Mouse (Mus musculus): Measurements from ENCODE around the gene Six5. TPM values are rescaled to one million over a fixed set of nuclear protein-coding genes. Genes with fewer than 3 reads are reported as not detected.

Six5 gene
- polyA plus RNA-seq, 1 experiment from 2014 or later, result 1.9 TPM

DNA sequence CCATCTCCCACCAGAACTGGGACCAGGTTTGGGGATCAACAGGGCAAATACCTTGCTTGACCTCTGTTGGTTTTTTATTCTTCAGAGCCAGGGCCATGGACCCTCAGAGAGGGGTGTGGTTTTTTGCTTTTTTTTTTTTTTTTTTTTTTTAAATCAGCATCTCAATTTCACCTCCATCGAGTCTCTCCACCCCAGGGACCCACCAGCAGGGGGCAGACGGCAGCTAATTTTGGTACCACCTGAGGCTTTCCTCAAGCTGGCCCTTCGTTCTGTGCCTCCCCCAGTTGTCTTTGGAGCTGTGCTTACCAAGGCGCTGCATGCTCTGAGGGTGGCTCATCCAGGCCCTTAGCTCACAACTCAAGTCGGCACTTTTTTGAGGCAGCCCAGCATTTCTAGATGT is 43.0 kb downstream of the Six5 start:
- H3K27me3 ChIP-seq (replicated peaks; ENCODE audit: control insufficient read depth, insufficient read depth, low read length), result no peaks in the 10 kb centered on the region
- H3K4me3 ChIP-seq (ENCODE audit: low read length), result no peak overlapping the region
- H3K9ac ChIP-seq (ENCODE audit: low read depth, low read length), result no peak overlapping the region
- ATAC-seq, result no peak
- H3K27ac ChIP-seq (ENCODE audit: low read depth, low read length), result no peak overlapping the region
- 52% methylated on average over 5 of the region's 5 CpGs for WGBS
- no peaks in the 10 kb centered on the region for H3K4me1 ChIP-seq (ENCODE audit: control insufficient read depth, insufficient read depth, low read depth, low read length)
- H3K36me3 ChIP-seq (ENCODE audit: control insufficient read depth, insufficient read depth, low read length), result peaks cover 26% of the 10 kb centered on the region
- no peak overlapping the region for H3K4me2 ChIP-seq (ENCODE audit: low read length)
- no peaks in the 10 kb centered on the region for H3K9me3 ChIP-seq (ENCODE audit: control insufficient read depth, low read length)

DNA sequence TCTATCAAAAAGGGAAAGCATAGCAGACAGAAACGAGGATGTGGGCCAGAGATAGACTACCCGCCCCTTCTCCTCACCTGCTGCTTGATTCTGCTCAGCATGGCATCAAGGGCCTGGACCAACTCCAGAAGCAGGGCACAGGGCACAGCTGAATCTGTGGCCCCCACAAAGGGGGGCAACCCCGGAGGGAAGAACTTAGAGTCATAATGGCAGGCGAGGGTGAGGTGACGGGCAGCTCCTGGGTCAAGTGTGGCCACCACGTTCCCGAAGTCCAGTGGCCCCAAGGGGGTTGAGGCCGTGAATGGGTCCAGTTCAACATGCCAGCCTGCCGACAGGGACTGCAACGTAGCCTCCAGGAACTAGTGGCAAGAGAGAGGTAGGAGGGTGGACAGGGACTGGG is 52.4 kb downstream of the Six5 start:
- Histone ChIP-seq H3K4me3 (ENCODE audit: low read length) (no peak overlapping the region), H3K4me1 (ENCODE audit: control insufficient read depth, insufficient read depth, low read depth, low read length) (peaks cover 16% of the 10 kb centered on the region), H3K9me3 (ENCODE audit: control insufficient read depth, low read length) (no peaks in the 10 kb centered on the region), H3K27me3 (replicated peaks; ENCODE audit: control insufficient read depth, insufficient read depth, low read length) (no peaks in the 10 kb centered on the region), H3K4me2 (ENCODE audit: low read length) (no peak overlapping the region), H3K36me3 (ENCODE audit: control insufficient read depth, insufficient read depth, low read length) (peaks cover 2% of the 10 kb centered on the region; the same call in 1 of the 2 replicates), H3K9ac (ENCODE audit: low read depth, low read length) (no peak overlapping the region), H3K27ac (ENCODE audit: low read depth, low read length) (no peak overlapping the region)
- WGBS, result 87% methylated on average over 10 of the region's 10 CpGs
- no peak for ATAC-seq

- H3K36me3 ChIP-seq (ENCODE audit: control insufficient read depth, insufficient read depth, low read length), result peaks cover 2% of the 10 kb centered on the region; the same call in 1 of the 2 replicates
- H3K9ac ChIP-seq (ENCODE audit: low read depth, low read length), result no peak overlapping the region; the same call in 1 of the 2 replicates
- WGBS, result 56% methylated on average over 6 of the region's 6 CpGs
- no peak overlapping the region for H3K27ac ChIP-seq (ENCODE audit: low read depth, low read length)
- no peak for ATAC-seq
- peak overlapping the region; percentile 75 for H3K4me2 ChIP-seq (ENCODE audit: low read length)
- no peaks in the 10 kb centered on the region for H3K9me3 ChIP-seq (ENCODE audit: control insufficient read depth, low read length)
- H3K4me1 ChIP-seq (ENCODE audit: control insufficient read depth, insufficient read depth, low read depth, low read length), result peaks cover 16% of the 10 kb centered on the region
- peak overlapping the region; percentile 79 for H3K4me3 ChIP-seq (ENCODE audit: low read length)
- no peaks in the 10 kb centered on the region for H3K27me3 ChIP-seq (replicated peaks; ENCODE audit: control insufficient read depth, insufficient read depth, low read length)
Observed at GRCm38 (mm10) chr7:19147497-19148045, 53.2 kb downstream of the Six5 start.

Small RNAs within 50 kb of the gene (microRNA-seq; reads per million reads assigned to microRNA genes)
- gene Mir3100, result 0.62 reads per million

Other genes starting within 250 kb of the Six5 start
- 31.2 and 36.7 TPM in 2 replicates for gene Pglyrp1, start 223.3 kb upstream of the Six5 start, polyA plus RNA-seq (2015; fragmentation: Nextera tagmentation; extraction: Ambion mirVana)
- 29.1 and 35.7 TPM in 2 replicates for gene Ccdc61, start 184.2 kb upstream of the Six5 start, polyA plus RNA-seq (2015; fragmentation: Nextera tagmentation; extraction: Ambion mirVana)
- gene Nova2, start 168.7 kb upstream of the Six5 start, polyA plus RNA-seq (2015; fragmentation: Nextera tagmentation; extraction: Ambion mirVana), result 10.4 and 12.3 TPM in 2 replicates
- gene Nanos2, start 107.2 kb upstream of the Six5 start, polyA plus RNA-seq (2015; fragmentation: Nextera tagmentation; extraction: Ambion mirVana), result 0.65 and 0.85 TPM in 2 replicates
- 5.8 and 6.3 TPM in 2 replicates for gene Mypop, start 103.3 kb upstream of the Six5 start, polyA plus RNA-seq (2015; fragmentation: Nextera tagmentation; extraction: Ambion mirVana)
- 26.8 and 27.3 TPM in 2 replicates for gene Irf2bp1, start 90.5 kb upstream of the Six5 start, polyA plus RNA-seq (2015; fragmentation: Nextera tagmentation; extraction: Ambion mirVana)
- not detected in 2 replicates for gene Foxa3, start 71.1 kb upstream of the Six5 start, polyA plus RNA-seq (2015; fragmentation: Nextera tagmentation; extraction: Ambion mirVana)
- 24.1 and 27.5 TPM in 2 replicates for gene Sympk, start 70.2 kb upstream of the Six5 start, polyA plus RNA-seq (2015; fragmentation: Nextera tagmentation; extraction: Ambion mirVana)
- gene Rsph6a, start 39.9 kb upstream of the Six5 start, polyA plus RNA-seq (2015; fragmentation: Nextera tagmentation; extraction: Ambion mirVana), result 0.17 and 0.40 TPM in 2 replicates
- gene Dmwd, start 18.4 kb upstream of the Six5 start, polyA plus RNA-seq (2015; fragmentation: Nextera tagmentation; extraction: Ambion mirVana), result 29.1 and 30.0 TPM in 2 replicates
- gene Dmpk, start 10.7 kb upstream of the Six5 start, polyA plus RNA-seq (2015; fragmentation: Nextera tagmentation; extraction: Ambion mirVana), result 8.0 and 12.3 TPM in 2 replicates
- gene Gm4969, start 23.8 kb downstream of the Six5 start, polyA plus RNA-seq (2015; fragmentation: Nextera tagmentation; extraction: Ambion mirVana), result 7.0 and 8.8 TPM in 2 replicates
- gene Fbxo46, start 25.3 kb downstream of the Six5 start, polyA plus RNA-seq (2015; fragmentation: Nextera tagmentation; extraction: Ambion mirVana), result 16.4 and 17.7 TPM in 2 replicates
- gene Qpctl, start 54.7 kb downstream of the Six5 start, polyA plus RNA-seq (2015; fragmentation: Nextera tagmentation; extraction: Ambion mirVana), result 24.0 and 26.3 TPM in 2 replicates
- 107 and 110 TPM in 2 replicates for gene Snrpd2, start 55.1 kb downstream of the Six5 start, polyA plus RNA-seq (2015; fragmentation: Nextera tagmentation; extraction: Ambion mirVana)
- 2.0 and 2.9 TPM in 2 replicates for gene Gipr, start 71.5 kb downstream of the Six5 start, polyA plus RNA-seq (2015; fragmentation: Nextera tagmentation; extraction: Ambion mirVana)
- gene Eml2, start 81.8 kb downstream of the Six5 start, polyA plus RNA-seq (2015; fragmentation: Nextera tagmentation; extraction: Ambion mirVana), result 9.4 and 12.3 TPM in 2 replicates
- 3.1 and 4.4 TPM in 2 replicates for gene Gpr4, start 117.9 kb downstream of the Six5 start, polyA plus RNA-seq (2015; fragmentation: Nextera tagmentation; extraction: Ambion mirVana)
- gene Opa3, start 133.7 kb downstream of the Six5 start, polyA plus RNA-seq (2015; fragmentation: Nextera tagmentation; extraction: Ambion mirVana), result 39.9 and 41.5 TPM in 2 replicates
- 39.9 and 42.9 TPM in 2 replicates for gene Vasp, start 177.2 kb downstream of the Six5 start, polyA plus RNA-seq (2015; fragmentation: Nextera tagmentation; extraction: Ambion mirVana)
- 0.79 and 1.5 TPM in 2 replicates for gene Ppm1n, start 185.5 kb downstream of the Six5 start, polyA plus RNA-seq (2015; fragmentation: Nextera tagmentation; extraction: Ambion mirVana)
- 124 and 126 TPM in 2 replicates for gene Rtn2, start 188.0 kb downstream of the Six5 start, polyA plus RNA-seq (2015; fragmentation: Nextera tagmentation; extraction: Ambion mirVana)
- 0.06 and 0.10 TPM in 2 replicates for gene Fosb, start 215.5 kb downstream of the Six5 start, polyA plus RNA-seq (2015; fragmentation: Nextera tagmentation; extraction: Ambion mirVana)

All from hindbrain, embryonic 16.5 days (tissue).